Mouse (Mus musculus) midbrain, embryonic 13.5 days (tissue): ENCODE measurements at regions not wholly inside any gene's neighbourhood (a gene's known extent, or its start where the extent isn't known, plus 50 kb on each side); places are given as distances from the start of the nearest gene placed in this dataset.

ENCODE experiments used
- ATAC-seq: fragments of 200-750 bp; cut with Nextera tagmentation; 2 replicates; pipeline ENCODE4 v1.8.0; 2017; ENCODE audit warnings: mild to moderate bottlenecking, moderate TSS enrichment, moderate library complexity
- H3K27ac ChIP-seq: fragments of 300-500 bp; sonication (generic); 2 replicates; pipeline ENCODE4 v1.5.1; 2015; ENCODE audit warnings: inconsistent platforms, mild to moderate bottlenecking, moderate library complexity
- H3K27me3 ChIP-seq: fragments of 300-500 bp; sonication (generic); 2 replicates; pipeline ENCODE4 v1.6.1; 2015; ENCODE audit warnings: mild to moderate bottlenecking, inconsistent platforms
- H3K36me3 ChIP-seq: fragments of 300-500 bp; sonication (generic); 2 replicates; pipeline ENCODE4 v1.6.1; 2015; ENCODE audit warnings: mild to moderate bottlenecking, inconsistent platforms
- H3K4me1 ChIP-seq: fragments of 300-500 bp; sonication (generic); replicated peaks from 2 replicates; pipeline ENCODE4 v1.6.1; 2015; ENCODE audit warnings: inconsistent platforms
- H3K4me2 ChIP-seq: fragments of 300-500 bp; sonication (generic); replicated peaks from 2 replicates; pipeline ENCODE4 v1.6.1; 2015; ENCODE audit warnings: moderate library complexity, mild to moderate bottlenecking, inconsistent platforms
- H3K4me3 ChIP-seq: fragments of 300-500 bp; sonication (generic); replicated peaks from 2 replicates; pipeline ENCODE4 v1.5.1; 2015; ENCODE audit warnings: mild to moderate bottlenecking, inconsistent platforms
- H3K9ac ChIP-seq: fragments of 300-500 bp; sonication (generic); replicated peaks from 2 replicates; pipeline ENCODE4 v1.6.1; 2015; ENCODE audit warnings: mild to moderate bottlenecking, inconsistent platforms
- H3K9me3 ChIP-seq: fragments of 300-500 bp; sonication (generic); 2 replicates; pipeline ENCODE4 v1.6.1; 2016; ENCODE audit warnings: mild to moderate bottlenecking, inconsistent platforms
- WGBS: fragments of 180-500 bp; shearing (Covaris S2); methylation state at CpG from one replicate; pipeline ENCODE4 v1.1.7; 2015; 5-methylcytosine and 5-hydroxymethylcytosine counted together

- no peak overlapping the region for H3K9ac ChIP-seq
- peak overlapping the region; percentile 48 for H3K27ac ChIP-seq
These were observed 103.3 kb upstream of the Rapgef5 start for GRCm38 (mm10) chr12:117412779-117413505.

GRCm38 (mm10) chr12:117414020-117414419, 102.3 kb upstream of the Rapgef5 start:
- Histone ChIP-seq H3K36me3 (no peaks in the 10 kb centered on the region), H3K9ac (no peak overlapping the region), H3K4me3 (no peak overlapping the region), H3K4me2 (no peak overlapping the region), H3K9me3 (no peaks in the 10 kb centered on the region), H3K27ac (no peak overlapping the region), H3K4me1 (peaks cover 11% of the 10 kb centered on the region), H3K27me3 (no peaks in the 10 kb centered on the region)
- ATAC-seq, result no peak
- whole genome bisulfite sequencing, result 95% methylated on average over 2 of the region's 2 CpGs

More at GRCm38 (mm10) chr12:117412779-117413505, 103.3 kb upstream of the Rapgef5 start:
- no peak overlapping the region for H3K4me3 ChIP-seq
- H3K36me3 ChIP-seq, result no peaks in the 10 kb centered on the region
- peak; percentile 62 for ATAC-seq
- H3K27me3 ChIP-seq, result no peaks in the 10 kb centered on the region
- peaks cover 11% of the 10 kb centered on the region for H3K4me1 ChIP-seq
- H3K4me2 ChIP-seq, result no peak overlapping the region
- H3K9me3 ChIP-seq, result no peaks in the 10 kb centered on the region
- 57% methylated on average over 2 of the region's 2 CpGs for WGBS

GRCm38 (mm10) chr12:117415146-117415545, 101.1 kb upstream of the Rapgef5 start:
- Histone ChIP-seq H3K9me3 (no peaks in the 10 kb centered on the region), H3K4me1 (peaks cover 11% of the 10 kb centered on the region), H3K9ac (no peak overlapping the region), H3K36me3 (no peaks in the 10 kb centered on the region), H3K27me3 (no peaks in the 10 kb centered on the region), H3K4me3 (no peak overlapping the region), H3K4me2 (no peak overlapping the region), H3K27ac (no peak overlapping the region)
- ATAC-seq, result no peak
- WGBS, result 78% methylated on average over 2 of the region's 2 CpGs

- H3K4me2 ChIP-seq, result no peak overlapping the region
- H3K9me3 ChIP-seq, result no peaks in the 10 kb centered on the region
- H3K27ac ChIP-seq, result no peak overlapping the region
- peaks cover 5% of the 10 kb centered on the region for H3K4me1 ChIP-seq
- no peaks in the 10 kb centered on the region for H3K36me3 ChIP-seq
- no peak for ATAC-seq
- no peak overlapping the region for H3K9ac ChIP-seq
- no peaks in the 10 kb centered on the region for H3K27me3 ChIP-seq
- 91% methylated on average over 4 of the region's 4 CpGs for WGBS
- no peak overlapping the region for H3K4me3 ChIP-seq
These were observed 98.3 kb upstream of the Rapgef5 start for GRCm38 (mm10) chr12:117417991-117418390.

- WGBS, result 86% methylated on average over 7 of the region's 7 CpGs
- Histone ChIP-seq H3K27ac (no peak overlapping the region), H3K4me2 (no peak overlapping the region), H3K27me3 (no peaks in the 10 kb centered on the region), H3K9me3 (no peaks in the 10 kb centered on the region), H3K36me3 (no peaks in the 10 kb centered on the region), H3K4me3 (no peak overlapping the region), H3K9ac (no peak overlapping the region), H3K4me1 (no peaks in the 10 kb centered on the region; the same call in 1 of the 2 replicates)
- ATAC-seq, result no peak
These were observed 93.8 kb upstream of the Rapgef5 start for GRCm38 (mm10) chr12:117422315-117422978.

- no peak overlapping the region for H3K4me3 ChIP-seq
- H3K4me1 ChIP-seq, result no peaks in the 10 kb centered on the region; the same call in 1 of the 2 replicates
- H3K9me3 ChIP-seq, result no peaks in the 10 kb centered on the region
- H3K9ac ChIP-seq, result no peak overlapping the region
- WGBS, result 76% methylated on average over 9 of the region's 9 CpGs
- 0 out of 2 replicates have a peak, but pooled peaks have one; percentile 27 for ATAC-seq
- H3K27ac ChIP-seq, result no peak overlapping the region
- no peaks in the 10 kb centered on the region; the same call in 1 of the 2 replicates for H3K27me3 ChIP-seq
- no peak overlapping the region for H3K4me2 ChIP-seq
- H3K36me3 ChIP-seq, result no peaks in the 10 kb centered on the region
These were observed 90.8 kb upstream of the Rapgef5 start for GRCm38 (mm10) chr12:117425363-117426031.

- peak; percentile 58; the same call in 1 of the 2 replicates for ATAC-seq
- H3K9ac ChIP-seq, result no peak overlapping the region
- 29% methylated on average over 1 of the region's 1 CpGs for WGBS
- H3K36me3 ChIP-seq, result no peaks in the 10 kb centered on the region
- H3K27me3 ChIP-seq, result no peaks in the 10 kb centered on the region; the same call in 1 of the 2 replicates
- no peaks in the 10 kb centered on the region; the same call in 1 of the 2 replicates for H3K4me1 ChIP-seq
- no peak overlapping the region for H3K4me3 ChIP-seq
- H3K27ac ChIP-seq, result no peak overlapping the region
- no peak overlapping the region for H3K4me2 ChIP-seq
- H3K9me3 ChIP-seq, result no peaks in the 10 kb centered on the region
These were observed 88.8 kb upstream of the Rapgef5 start for GRCm38 (mm10) chr12:117427431-117427830.

GRCm38 (mm10) chr12:117430886-117431285, 85.4 kb upstream of the Rapgef5 start:
- no peaks in the 10 kb centered on the region for H3K36me3 ChIP-seq
- H3K4me2 ChIP-seq, result no peak overlapping the region
- WGBS, result 93% methylated on average over 4 of the region's 4 CpGs
- H3K4me3 ChIP-seq, result no peak overlapping the region
- no peak overlapping the region for H3K27ac ChIP-seq
- H3K9me3 ChIP-seq, result no peaks in the 10 kb centered on the region
- no peaks in the 10 kb centered on the region; the same call in 1 of the 2 replicates for H3K27me3 ChIP-seq
- no peak overlapping the region for H3K9ac ChIP-seq
- ATAC-seq, result no peak
- H3K4me1 ChIP-seq, result no peaks in the 10 kb centered on the region; the same call in 1 of the 2 replicates

- Histone ChIP-seq H3K9ac (no peak overlapping the region), H3K9me3 (no peaks in the 10 kb centered on the region), H3K27me3 (no peaks in the 10 kb centered on the region; the same call in 1 of the 2 replicates), H3K4me3 (no peak overlapping the region), H3K27ac (no peak overlapping the region), H3K4me2 (no peak overlapping the region), H3K4me1 (no peaks in the 10 kb centered on the region), H3K36me3 (no peaks in the 10 kb centered on the region)
- no peak for ATAC-seq
- WGBS, result 89% methylated on average over 1 of the region's 1 CpGs
These were observed 83.5 kb upstream of the Rapgef5 start for GRCm38 (mm10) chr12:117432788-117433187.

- H3K9me3 ChIP-seq, result no peaks in the 10 kb centered on the region
- no peaks in the 10 kb centered on the region for H3K36me3 ChIP-seq
- WGBS, result 76% methylated on average over 4 of the region's 4 CpGs
- H3K4me2 ChIP-seq, result no peak overlapping the region
- H3K4me3 ChIP-seq, result no peak overlapping the region
- ATAC-seq, result no peak
- H3K9ac ChIP-seq, result no peak overlapping the region
- H3K4me1 ChIP-seq, result no peaks in the 10 kb centered on the region
- H3K27me3 ChIP-seq, result no peaks in the 10 kb centered on the region
- H3K27ac ChIP-seq, result no peak overlapping the region
These were observed 79.3 kb upstream of the Rapgef5 start for GRCm38 (mm10) chr12:117437011-117437410.

GRCm38 (mm10) chr12:117439015-117439605, 77.2 kb upstream of the Rapgef5 start:
- Histone ChIP-seq H3K9me3 (no peaks in the 10 kb centered on the region), H3K27me3 (no peaks in the 10 kb centered on the region), H3K9ac (no peak overlapping the region), H3K4me3 (no peak overlapping the region), H3K4me2 (no peak overlapping the region), H3K36me3 (no peaks in the 10 kb centered on the region), H3K27ac (no peak overlapping the region), H3K4me1 (no peaks in the 10 kb centered on the region)
- WGBS, result 86% methylated on average over 11 of the region's 11 CpGs
- no peak for ATAC-seq
